Mouse (Mus musculus): ENCODE results near the gene Gpatch2. TPM values are rescaled to one million over a fixed set of nuclear protein-coding genes. Genes with fewer than 3 reads are reported as not detected.

Gpatch2 gene
- total RNA-seq, 2 experiments from 2014 or later: 18.9 to 24.7 TPM

- DNase-seq: no peak
Measured at GRCm38 (mm10) chr1:187307335-187307734, 92.0 kb downstream of the Gpatch2 start.

GRCm38 (mm10) chr1:187308523-187308922 is 93.2 kb downstream of the Gpatch2 start:
- DNase-seq: no peak

DNA sequence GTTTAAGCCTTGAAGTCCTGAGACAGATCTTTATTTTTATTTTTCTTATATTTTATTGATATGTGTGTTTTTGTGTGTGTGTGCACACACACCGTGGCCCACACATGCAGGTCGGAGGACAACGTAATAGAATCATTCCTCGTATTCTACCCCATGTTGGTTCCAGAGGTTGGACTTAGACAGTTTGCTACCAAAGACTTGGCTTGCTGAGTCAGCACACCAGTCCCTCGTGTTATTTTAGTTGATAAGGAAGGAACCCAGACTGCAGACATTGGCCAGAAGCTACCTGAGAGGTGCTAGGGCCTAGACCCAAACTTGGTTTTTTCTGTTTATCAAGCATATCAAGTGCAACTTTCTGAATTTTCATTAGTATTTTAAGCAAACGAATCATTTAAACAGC is 95.8 kb downstream of the Gpatch2 start:
- DNase-seq: no peak

GRCm38 (mm10) chr1:187313323-187313722 is 98.0 kb downstream of the Gpatch2 start:
- no peak for DNase-seq

- DNase-seq: no peak
Measured at GRCm38 (mm10) chr1:187313763-187314162, 98.5 kb downstream of the Gpatch2 start.

GRCm38 (mm10) chr1:187314516-187314915 is 99.2 kb downstream of the Gpatch2 start:
- peak; percentile 29 for DNase-seq

- DNase-seq: no peak
Measured at GRCm38 (mm10) chr1:187315821-187316220, 100.5 kb downstream of the Gpatch2 start.

DNA sequence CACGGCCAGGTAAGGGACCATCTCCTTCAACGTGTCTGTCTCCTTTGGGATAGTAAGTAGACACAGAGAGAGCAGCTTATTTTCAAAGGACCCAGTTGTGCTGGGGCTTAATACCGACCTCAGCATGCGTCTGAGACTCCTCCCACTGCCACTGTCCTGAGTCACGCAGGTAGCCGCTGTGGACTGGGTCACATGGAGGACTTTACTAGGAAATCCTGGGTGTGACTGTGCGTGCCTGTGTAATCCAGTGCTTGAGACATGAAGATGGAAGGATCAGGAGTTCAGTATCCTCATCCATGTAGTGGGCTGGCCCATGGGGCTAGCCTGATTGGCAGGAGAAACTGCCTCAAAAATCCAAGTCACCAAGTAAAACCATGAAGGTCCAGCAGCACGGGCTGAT is 101.2 kb downstream of the Gpatch2 start:
- no peak for DNase-seq

DNA sequence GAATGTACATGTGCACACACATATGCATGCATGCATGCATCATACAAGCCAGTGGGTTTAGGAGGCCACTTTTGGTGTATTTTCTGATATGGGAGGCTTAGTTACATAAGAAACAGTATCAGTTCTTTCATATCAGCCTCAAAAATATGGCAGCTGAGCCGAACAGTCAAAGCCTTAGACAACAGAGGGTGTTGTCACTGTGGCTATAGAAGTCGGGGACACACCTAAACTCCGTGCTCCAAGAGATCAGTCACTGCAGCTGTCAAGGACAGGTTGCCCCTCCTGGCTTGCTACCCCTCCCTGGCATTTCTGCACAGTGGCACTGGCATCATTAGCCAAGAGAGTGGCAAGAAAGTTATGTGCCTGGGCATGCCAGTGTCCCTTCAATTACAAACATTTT is 106.5 kb downstream of the Gpatch2 start:
- DNase-seq: no peak

DNA sequence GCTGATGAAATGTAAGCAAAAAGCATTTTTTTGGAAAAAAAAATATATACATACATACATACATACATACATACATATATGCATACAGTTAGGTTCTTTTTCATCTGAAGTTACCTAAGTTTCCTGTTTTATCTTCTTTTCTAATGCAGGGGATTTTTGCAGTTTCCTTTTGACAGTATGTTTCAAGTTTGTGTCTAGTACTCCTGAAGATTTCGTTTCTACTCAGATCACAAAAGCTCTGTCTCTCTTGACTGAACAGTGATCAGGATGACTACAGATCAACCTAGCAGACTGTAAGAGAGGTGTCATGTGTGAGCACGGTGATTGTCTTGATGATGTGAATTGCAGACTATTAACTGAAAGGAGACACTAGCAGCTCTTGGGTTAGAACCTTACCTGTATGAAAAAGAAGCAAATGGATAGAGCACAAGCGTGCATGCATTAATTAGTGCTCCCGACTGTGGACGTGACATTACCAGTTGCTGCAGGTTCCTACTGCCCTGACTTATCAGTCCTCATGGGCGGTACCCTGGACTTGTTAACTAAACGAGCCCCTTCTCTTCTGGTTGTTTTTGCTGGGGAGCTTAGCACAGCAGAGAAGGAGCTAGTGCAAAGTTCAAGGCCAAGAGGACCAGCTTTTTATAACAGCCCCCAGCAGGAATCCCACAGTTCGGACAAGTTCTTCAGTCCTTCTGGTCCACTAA is 107.3 kb downstream of the Gpatch2 start:
- DNase-seq: no peak

DNA sequence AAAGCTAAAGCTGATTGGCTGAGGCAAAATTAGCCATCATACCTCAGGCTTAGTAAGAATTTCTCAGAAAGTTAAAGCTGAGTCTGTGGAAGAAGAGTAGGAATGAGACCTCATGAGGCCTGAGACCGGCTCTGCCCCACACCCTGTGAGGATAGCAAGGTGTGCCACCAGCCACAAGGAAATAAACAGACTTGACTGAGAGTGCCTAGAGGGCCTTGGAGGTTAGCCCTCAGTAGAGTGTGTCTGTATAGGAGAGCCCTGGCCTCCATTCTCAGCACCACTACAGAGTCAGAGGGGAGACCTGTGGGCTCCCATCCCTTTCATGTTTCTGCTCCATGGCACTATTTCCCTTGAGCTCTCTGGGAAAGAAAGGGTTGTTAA is 107.9 kb downstream of the Gpatch2 start:
- DNase-seq: no peak

DNA sequence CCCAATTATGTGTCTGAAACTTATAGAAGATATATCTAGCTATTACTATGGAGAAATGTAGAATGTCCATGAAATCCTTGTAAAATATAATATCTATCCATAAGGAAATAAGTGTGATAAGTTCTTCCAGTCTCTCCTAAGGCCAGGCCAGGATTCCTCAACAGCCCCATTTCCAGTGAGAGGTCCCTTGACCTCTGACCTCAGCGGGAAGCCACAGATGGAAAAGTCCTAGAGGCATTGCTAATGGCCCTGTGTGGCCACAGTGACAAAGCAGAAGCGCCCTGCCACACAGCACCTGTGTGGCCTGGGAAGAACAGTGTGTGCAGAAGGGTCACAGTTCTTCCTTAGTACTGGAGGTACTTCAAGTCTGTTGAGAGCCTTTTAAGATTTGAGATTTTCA is 127.2 kb downstream of the Gpatch2 start:
- no peak for DNase-seq

DNA sequence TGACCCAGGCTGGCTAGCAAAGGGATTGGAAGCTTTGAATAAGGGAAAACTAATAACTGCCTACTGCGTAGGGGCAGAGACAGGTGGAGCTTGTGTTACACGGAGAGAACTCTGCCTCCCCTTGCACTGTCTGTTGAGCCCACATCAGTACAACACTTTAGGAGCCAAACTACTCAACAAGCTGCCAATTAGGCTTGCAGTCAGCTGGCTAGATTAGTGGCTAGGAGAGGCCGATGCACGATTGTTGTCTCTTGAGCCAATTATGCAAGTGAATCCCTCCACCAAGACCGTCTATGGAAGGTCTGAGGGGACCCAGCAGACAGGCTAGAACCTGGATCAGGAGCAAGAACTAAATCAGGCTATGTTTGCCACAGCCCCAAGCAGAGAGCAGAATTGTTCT is 129.8 kb downstream of the Gpatch2 start:
- no peak for DNase-seq

GRCm38 (mm10) chr1:187346923-187347322 is 131.6 kb downstream of the Gpatch2 start:
- DNase-seq: no peak

- no peak for DNase-seq
Measured at GRCm38 (mm10) chr1:187347606-187348005, 132.3 kb downstream of the Gpatch2 start.

- DNase-seq: no peak
Measured at GRCm38 (mm10) chr1:187348053-187348820, 132.9 kb downstream of the Gpatch2 start.

- DNase-seq: no peak
Measured at GRCm38 (mm10) chr1:187348859-187349258, 133.6 kb downstream of the Gpatch2 start.

GRCm38 (mm10) chr1:187356169-187356568 is 140.9 kb downstream of the Gpatch2 start:
- DNase-seq: no peak

DNA sequence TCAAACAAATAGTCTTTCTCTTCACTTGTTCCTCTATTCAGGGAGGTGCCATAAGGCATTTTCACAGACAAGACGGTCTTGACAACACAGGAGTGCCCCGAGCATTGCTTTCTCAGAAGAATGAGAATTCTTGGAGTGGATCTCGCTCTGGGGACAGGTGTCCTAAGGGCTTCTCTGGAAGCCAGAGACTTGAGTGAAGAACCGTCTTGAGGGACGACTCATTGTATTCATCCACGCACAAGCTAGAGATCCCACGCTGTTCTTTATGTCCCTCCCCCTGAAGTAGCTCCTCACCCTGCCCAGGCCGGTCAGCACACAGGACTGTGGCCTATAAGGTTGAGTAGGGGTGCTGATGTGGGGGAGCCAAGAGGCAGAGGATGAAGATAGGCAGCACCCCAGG is 141.6 kb downstream of the Gpatch2 start:
- no peak for DNase-seq

DNA sequence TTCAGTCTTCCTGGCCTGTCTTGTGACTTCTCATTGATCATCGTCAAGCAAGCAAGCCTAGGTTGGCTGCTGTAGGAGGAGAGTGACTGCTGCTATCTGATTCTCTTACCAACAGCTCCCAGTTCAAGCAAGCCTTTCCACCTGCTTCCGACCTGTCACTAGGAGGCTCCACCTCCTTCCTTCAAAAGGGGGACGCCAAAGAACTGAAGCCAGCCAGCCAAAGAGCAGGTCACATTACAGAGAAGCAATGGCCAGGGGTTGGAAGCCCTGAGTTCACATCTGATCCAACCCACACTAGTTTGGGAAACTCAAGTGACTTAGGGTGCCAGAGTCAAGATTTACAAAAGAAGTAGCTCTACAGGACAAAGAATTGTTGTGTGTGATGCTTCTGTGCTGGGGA is 144.9 kb downstream of the Gpatch2 start:
- DNase-seq: no peak

DNA sequence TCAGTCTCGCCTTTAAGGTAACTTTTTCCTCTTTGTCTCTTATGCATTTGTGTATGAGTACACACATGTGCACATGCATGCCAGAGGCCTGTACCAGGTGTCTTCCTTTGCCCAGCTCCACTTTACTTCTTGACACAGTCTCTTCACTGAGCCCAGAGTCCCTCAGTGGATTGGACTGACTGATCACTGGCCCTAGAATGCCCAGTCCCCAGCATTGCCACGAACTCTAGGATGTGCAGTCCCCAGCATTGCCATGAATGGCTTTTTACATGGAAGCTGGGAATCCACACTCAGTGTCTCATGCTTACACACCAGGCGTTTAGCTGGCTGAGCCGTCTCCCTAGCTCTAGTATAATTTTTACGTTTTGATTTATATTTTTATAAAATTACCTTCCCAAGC is 147.2 kb downstream of the Gpatch2 start:
- DNase-seq: no peak

GRCm38 (mm10) chr1:187365424-187365823 is 150.1 kb downstream of the Gpatch2 start:
- no peak for DNase-seq

- no peak for DNase-seq
Measured at GRCm38 (mm10) chr1:187366806-187367205, 151.5 kb downstream of the Gpatch2 start.

GRCm38 (mm10) chr1:187369049-187369448 is 153.7 kb downstream of the Gpatch2 start:
- no peak for DNase-seq
